Mouse (Mus musculus): ENCODE results near the gene Samd8. TPM values are rescaled to one million over a fixed set of nuclear protein-coding genes. Genes with fewer than 3 reads are reported as not detected.

Gene Samd8
- polyA plus RNA-seq, 1 experiment from 2014 or later = 8.1 TPM

DNA sequence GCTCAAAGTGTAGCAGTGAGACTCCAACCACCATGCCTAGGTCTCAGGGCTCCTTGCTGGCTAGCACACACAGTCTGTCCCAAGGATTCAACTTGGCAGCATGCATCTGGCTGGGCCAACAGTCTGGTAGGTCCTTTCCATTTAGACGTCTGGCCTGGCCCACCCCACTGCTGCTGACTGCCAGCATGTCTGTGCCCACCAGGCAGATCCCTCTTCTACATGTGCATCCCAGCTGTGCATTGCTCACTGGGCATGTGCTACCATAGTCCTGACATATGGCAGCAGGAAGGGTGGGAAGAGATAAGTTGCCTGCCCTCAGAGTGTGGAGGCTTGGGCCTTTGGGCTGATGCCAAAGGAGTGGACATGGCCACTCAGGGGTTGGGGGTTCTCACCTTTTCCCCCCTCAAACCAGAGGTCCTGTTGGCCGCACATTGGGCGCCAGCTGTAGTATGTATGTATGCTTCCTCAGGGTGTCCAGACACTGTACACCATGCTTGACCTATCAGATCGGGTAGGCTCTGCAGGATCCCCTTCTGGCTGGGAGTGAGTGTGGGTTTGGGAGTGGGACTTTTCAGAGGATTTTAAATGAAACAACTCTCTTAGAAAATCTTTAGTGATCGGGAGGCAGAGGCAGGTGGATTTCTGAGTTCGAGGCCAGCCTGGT is 52.3 kb downstream of the Samd8 start:
- no peaks in the 10 kb centered on the region for H3K36me3 ChIP-seq (ENCODE audit: insufficient read depth, low read length)
- WGBS = 93% methylated on average over 6 of the region's 6 CpGs

DNA sequence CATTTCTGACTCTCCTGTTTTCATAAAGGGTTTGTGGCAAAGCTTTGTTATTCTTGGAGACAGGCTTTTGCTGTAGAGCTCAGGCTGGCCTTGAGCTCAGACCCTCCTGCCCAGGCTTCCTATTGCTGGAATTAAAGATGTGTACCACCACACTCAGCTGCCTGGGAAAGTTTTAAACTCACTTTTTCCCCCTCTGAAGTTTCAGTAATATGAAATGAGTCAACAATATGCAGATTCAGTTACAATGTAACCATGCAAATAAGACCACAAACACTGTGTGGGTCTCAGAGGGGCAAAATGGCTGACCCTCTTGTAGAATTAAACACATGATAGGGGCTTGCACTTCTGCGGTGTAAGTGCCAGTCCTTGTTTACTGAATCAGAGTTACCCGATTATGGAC is 55.9 kb downstream of the Samd8 start:
- Histone ChIP-seq H3K36me3 (ENCODE audit: insufficient read depth, low read length) (no peaks in the 10 kb centered on the region), H3K27ac (no peak overlapping the region), H3K27me3 (ENCODE audit: insufficient read depth, low read length) (no peaks in the 10 kb centered on the region), H3K4me3 (replicated peaks; ENCODE audit: low read depth, low read length) (no peak overlapping the region), H3K9ac (ENCODE audit: low read depth, low read length) (no peak overlapping the region), H3K4me2 (ENCODE audit: low read length) (no peak overlapping the region), H3K4me1 (replicated peaks; ENCODE audit: insufficient read depth, low read length) (no peaks in the 10 kb centered on the region), H3K9me3 (replicated peaks; ENCODE audit: low read length) (no peaks in the 10 kb centered on the region)
- DNase-seq (ENCODE audit: low spot score) (no peak), ATAC-seq (replicated peaks; ENCODE audit: low FRiP score, low read depth) (no peak)
- no peak for TF ChIP-seq CTCF (IDR thresholded peaks at IDR 0.05; ENCODE audit: low read depth)
- 41% methylated on average over 2 of the region's 2 CpGs for WGBS

More for the DNA sequence above, 52.3 kb downstream of the Samd8 start:
- H3K9ac ChIP-seq (ENCODE audit: low read depth, low read length) = no peak overlapping the region
- ATAC-seq (replicated peaks; ENCODE audit: low FRiP score, low read depth) = no peak
- TF ChIP-seq CTCF (IDR thresholded peaks at IDR 0.05; ENCODE audit: low read depth) = no peak
- H3K27me3 ChIP-seq (ENCODE audit: insufficient read depth, low read length) = no peaks in the 10 kb centered on the region
- no peak overlapping the region for H3K4me2 ChIP-seq (ENCODE audit: low read length)
- no peak overlapping the region for H3K4me3 ChIP-seq (replicated peaks; ENCODE audit: low read depth, low read length)
- H3K9me3 ChIP-seq (replicated peaks; ENCODE audit: low read length) = no peaks in the 10 kb centered on the region
- no peak for DNase-seq (ENCODE audit: low spot score)
- H3K4me1 ChIP-seq (replicated peaks; ENCODE audit: insufficient read depth, low read length) = no peaks in the 10 kb centered on the region
- H3K27ac ChIP-seq = no peak overlapping the region

DNA sequence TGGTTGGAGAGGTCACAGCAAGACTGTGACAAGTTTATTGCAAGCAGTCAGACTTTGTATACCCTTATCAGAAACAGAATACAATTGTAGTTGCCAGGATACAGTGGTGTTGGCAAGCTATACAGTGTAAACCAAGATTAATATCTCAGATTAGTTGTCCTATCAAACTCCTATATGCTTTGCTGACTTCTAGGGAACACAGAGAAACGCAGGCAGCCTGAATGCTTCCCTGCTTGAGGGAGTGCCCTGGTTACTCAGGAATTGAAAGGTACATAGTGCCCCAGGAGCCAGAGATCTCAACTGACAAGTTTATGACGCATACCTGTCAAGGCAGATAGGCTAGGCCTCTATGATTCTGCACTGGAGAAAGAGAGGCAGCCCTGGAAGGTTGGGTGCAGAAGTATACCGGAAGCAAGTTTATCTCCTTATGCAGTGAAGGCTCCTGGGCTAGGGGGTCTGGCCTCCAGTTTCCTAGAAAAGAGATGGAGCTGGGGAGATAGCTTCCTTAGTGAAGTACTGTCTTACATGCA is 56.4 kb downstream of the Samd8 start:
- Histone ChIP-seq H3K36me3 (ENCODE audit: insufficient read depth, low read length) (no peaks in the 10 kb centered on the region), H3K9ac (ENCODE audit: low read depth, low read length) (no peak overlapping the region), H3K9me3 (replicated peaks; ENCODE audit: low read length) (no peaks in the 10 kb centered on the region), H3K27me3 (ENCODE audit: insufficient read depth, low read length) (no peaks in the 10 kb centered on the region), H3K27ac (no peak overlapping the region), H3K4me2 (ENCODE audit: low read length) (no peak overlapping the region), H3K4me1 (replicated peaks; ENCODE audit: insufficient read depth, low read length) (no peaks in the 10 kb centered on the region), H3K4me3 (replicated peaks; ENCODE audit: low read depth, low read length) (no peak overlapping the region)
- peak; percentile 28 for DNase-seq (ENCODE audit: low spot score)
- no peak for TF ChIP-seq CTCF (IDR thresholded peaks at IDR 0.05; ENCODE audit: low read depth)
- WGBS = 55% methylated on average over 3 of the region's 3 CpGs
- ATAC-seq (replicated peaks; ENCODE audit: low FRiP score, low read depth) = peak; percentile 52; the same call in 1 of the 2 replicates

DNA sequence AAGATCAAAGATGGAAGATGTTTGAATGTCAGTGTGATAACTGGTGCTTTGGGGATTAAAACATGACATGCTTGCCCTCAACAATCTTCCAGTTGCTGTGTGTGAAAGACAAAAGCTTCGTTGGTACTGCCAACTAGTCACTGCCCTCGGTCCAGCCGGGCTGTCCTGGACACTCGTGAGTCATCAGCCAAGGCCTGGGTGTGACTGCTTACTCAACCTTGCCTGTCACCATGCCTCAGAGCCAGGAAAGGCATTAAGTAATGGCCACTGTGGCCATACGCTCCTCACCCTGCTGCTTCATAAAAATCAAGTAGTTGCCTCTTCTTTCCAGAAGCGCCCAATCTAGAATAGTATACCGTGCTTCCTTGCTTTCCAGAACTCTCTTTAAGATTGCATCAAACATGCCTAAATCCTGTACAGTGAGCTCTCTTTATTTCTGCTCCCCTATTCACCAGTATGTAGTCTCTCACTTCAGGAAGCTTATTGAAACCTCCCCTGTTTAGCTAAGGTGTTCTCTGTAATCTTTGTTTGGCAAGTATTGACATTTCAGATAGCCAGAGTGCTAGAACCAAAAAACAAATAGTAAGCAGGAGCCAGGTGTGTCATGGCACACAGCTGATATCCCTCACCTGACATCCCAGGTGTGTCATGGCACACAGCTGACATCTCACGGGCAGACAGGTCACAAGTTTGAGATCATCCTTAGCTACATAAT is 58.0 kb downstream of the Samd8 start:
- Histone ChIP-seq H3K4me2 (ENCODE audit: low read length) (no peak overlapping the region), H3K4me1 (replicated peaks; ENCODE audit: insufficient read depth, low read length) (no peaks in the 10 kb centered on the region), H3K9me3 (replicated peaks; ENCODE audit: low read length) (no peaks in the 10 kb centered on the region), H3K4me3 (replicated peaks; ENCODE audit: low read depth, low read length) (no peak overlapping the region), H3K36me3 (ENCODE audit: insufficient read depth, low read length) (no peaks in the 10 kb centered on the region), H3K27ac (no peak overlapping the region), H3K27me3 (ENCODE audit: insufficient read depth, low read length) (no peaks in the 10 kb centered on the region), H3K9ac (ENCODE audit: low read depth, low read length) (no peak overlapping the region)
- ATAC-seq (replicated peaks; ENCODE audit: low FRiP score, low read depth) (no peak), DNase-seq (ENCODE audit: low spot score) (no peak)
- WGBS = 72% methylated on average over 8 of the region's 8 CpGs
- TF ChIP-seq CTCF (IDR thresholded peaks at IDR 0.05; ENCODE audit: low read depth) = no peak

DNA sequence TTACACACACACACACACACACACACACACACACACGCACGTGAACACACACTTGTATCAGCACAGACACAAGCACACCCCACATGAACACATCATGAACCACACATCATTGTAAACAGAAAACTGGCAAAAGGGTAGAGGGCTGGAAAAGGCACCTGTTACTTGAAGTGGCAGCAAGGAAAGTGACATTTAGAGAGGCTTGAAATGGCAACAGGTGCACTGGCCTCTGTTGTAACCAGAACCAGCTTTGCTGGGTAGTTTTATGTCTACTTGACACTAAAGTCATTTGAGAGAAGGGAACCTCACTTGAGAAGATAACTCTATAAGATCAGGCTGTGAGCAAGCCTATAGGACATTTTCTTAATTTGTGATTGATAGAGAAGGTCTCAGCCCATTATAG is 59.1 kb downstream of the Samd8 start:
- Histone ChIP-seq H3K4me2 (ENCODE audit: low read length) (no peak overlapping the region), H3K4me1 (replicated peaks; ENCODE audit: insufficient read depth, low read length) (no peaks in the 10 kb centered on the region), H3K27me3 (ENCODE audit: insufficient read depth, low read length) (no peaks in the 10 kb centered on the region), H3K4me3 (replicated peaks; ENCODE audit: low read depth, low read length) (no peak overlapping the region), H3K36me3 (ENCODE audit: insufficient read depth, low read length) (no peaks in the 10 kb centered on the region), H3K27ac (no peak overlapping the region), H3K9me3 (replicated peaks; ENCODE audit: low read length) (no peaks in the 10 kb centered on the region), H3K9ac (ENCODE audit: low read depth, low read length) (no peak overlapping the region)
- TF ChIP-seq CTCF (IDR thresholded peaks at IDR 0.05; ENCODE audit: low read depth) = no peak
- WGBS = 85% methylated on average over 2 of the region's 2 CpGs
- no peak for ATAC-seq (replicated peaks; ENCODE audit: low FRiP score, low read depth)
- DNase-seq (ENCODE audit: low spot score) = no peak

DNA sequence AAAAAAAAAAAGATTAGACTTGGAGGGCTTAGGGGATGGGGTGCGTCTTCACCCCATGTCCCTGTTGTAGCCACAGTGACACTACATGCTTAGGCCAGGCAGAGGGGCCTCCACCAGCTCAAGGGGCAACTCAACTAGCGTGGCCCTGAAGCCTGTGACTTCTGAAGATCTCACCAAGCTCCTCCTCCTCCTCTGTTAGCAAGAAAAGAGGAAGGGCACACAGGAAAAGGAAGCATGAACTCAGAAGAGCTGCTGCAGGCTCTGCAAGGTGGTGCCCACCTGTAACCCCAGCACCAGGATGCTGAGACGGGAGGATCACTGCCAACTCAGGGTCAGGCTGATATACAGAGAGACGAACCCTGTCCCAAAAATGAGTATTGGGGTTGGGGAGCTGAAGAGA is 61.0 kb downstream of the Samd8 start:
- no peak for TF ChIP-seq CTCF (IDR thresholded peaks at IDR 0.05; ENCODE audit: low read depth)
- Histone ChIP-seq H3K4me3 (replicated peaks; ENCODE audit: low read depth, low read length) (no peak overlapping the region), H3K9me3 (replicated peaks; ENCODE audit: low read length) (no peaks in the 10 kb centered on the region), H3K27me3 (ENCODE audit: insufficient read depth, low read length) (no peaks in the 10 kb centered on the region), H3K4me2 (ENCODE audit: low read length) (no peak overlapping the region), H3K27ac (no peak overlapping the region), H3K4me1 (replicated peaks; ENCODE audit: insufficient read depth, low read length) (no peaks in the 10 kb centered on the region), H3K36me3 (ENCODE audit: insufficient read depth, low read length) (no peaks in the 10 kb centered on the region), H3K9ac (ENCODE audit: low read depth, low read length) (no peak overlapping the region)
- WGBS = 89% methylated on average over 4 of the region's 4 CpGs
- DNase-seq (ENCODE audit: low spot score) (no peak), ATAC-seq (replicated peaks; ENCODE audit: low FRiP score, low read depth) (no peak)

Measured in kidney, postnatal 0 days (tissue).